Mouse (Mus musculus): Measurements from ENCODE around the gene B230219D22Rik. TPM values are rescaled to one million over a fixed set of nuclear protein-coding genes. Genes with fewer than 3 reads are reported as not detected.

Gene B230219D22Rik
- 3.6 and 5.1 TPM in 2 replicates for polyA plus RNA-seq (2012; rRNA removed)

DNA sequence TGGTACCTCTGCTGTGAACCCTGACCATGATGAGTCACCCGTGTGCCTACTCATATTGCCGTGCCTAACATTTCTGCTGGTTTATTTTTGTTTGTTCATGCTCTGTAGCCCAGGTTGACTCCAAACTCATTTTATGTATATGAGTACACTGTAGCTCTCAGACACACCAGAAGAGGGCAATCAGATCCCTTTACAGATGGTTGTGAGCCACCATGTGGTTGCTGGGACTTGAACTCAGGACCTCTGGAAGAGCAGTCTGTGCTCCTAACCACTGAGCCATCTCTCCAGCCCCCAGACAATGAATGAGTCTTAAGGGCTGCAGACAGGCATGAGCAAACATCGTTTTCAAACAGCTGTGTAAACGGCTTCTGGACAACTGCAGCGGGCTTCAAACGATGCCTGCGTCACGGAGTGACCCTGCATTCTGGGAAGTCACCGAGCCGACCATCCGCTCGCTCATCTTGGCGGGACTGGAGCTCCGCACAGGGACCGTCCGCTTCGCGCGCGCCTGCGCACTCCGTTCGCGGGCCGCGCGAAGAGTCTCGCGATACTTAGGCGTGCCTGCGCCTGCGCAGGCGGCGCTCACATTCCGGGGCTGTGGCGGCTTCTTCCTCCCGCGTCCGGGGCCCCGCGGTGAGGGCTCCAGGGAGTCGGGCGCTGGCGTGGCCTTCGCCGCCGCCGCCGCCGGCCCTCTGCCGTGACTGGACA, at the start of gene B230219D22Rik:
Gene B230219D22Rik (plus strand): TSS at position 590 of the 708 bp plus-strand sequence.

DNA sequence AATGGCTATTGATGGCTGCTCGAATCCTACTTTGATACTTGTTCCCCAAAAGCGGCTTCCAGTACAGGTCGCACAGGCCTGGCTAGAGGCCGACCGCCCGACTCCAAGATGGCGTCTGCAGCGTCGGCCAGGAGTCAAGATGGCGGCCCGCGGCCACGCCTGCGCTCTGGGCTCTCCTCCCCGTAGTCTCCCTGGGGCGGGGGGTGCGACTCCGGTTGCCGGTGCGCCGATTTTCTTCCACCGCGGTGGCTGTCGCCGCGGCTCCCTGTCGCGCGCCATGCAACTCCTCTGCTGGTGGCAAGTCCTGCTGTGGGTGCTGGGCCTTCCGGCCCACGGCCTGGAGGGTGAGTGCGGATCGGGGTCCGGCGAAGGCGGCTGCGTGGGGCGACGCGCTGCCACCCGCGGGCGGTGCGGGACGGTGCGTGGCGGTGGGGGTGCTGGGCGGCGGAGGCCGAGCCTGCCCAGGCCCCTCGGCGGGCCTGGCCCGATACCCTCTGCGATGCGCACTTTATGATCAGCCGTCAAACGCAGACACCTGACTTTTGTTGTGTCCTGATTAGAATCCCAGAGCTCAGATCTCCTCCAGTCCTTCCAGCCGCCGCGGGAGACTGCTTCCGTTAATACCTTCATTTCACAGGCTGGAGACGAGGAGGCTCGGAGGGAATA, 21.7 kb downstream of the B230219D22Rik start, which contains the start of gene Txndc15:
Gene Txndc15 (plus strand): TSS at position 150 of the 666 bp plus-strand sequence.

DNA sequence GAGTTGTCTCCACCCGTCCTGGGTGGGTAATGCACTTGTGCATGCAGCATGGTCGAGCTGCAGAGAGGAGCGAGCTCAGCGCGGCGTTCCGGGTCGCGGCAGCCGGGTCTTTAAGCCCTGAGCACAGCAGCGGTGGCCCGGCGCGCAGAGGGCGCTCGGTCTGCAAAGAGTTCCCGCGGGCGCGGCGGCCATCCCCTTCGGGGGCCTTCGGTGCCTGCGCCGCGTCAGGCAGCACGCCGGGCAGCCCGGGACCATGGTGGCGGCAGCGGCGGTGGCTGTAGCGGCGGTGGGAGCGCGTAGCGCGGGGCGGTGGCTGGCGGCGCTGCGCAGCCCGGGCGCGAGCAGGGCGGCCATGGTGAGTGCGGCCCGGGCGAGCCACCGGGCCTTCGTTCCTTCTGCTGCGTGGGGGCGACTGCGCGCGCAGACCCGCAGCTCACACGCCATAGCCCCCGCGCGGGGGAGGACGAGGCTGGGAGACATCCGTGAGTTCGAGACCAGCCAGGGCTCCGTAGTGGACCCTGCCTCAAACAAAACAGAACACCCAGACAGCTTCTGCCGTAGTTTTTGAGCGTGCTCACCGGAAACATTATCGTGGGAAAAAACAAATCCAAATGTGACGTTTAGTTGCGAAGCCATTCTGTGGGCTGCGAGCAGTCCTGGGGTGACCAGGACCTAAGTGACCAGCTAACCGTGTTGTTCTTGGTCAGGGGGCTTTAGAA, 34.4 kb downstream of the B230219D22Rik start, which contains the start of gene Pcbd2:
Gene Pcbd2 (plus strand): TSS at position 249 of the 719 bp plus-strand sequence.

Other genes starting within 250 kb of the B230219D22Rik start
- 22.8 and 30.1 TPM in 2 replicates for gene Grk6, start 248.1 kb upstream of the B230219D22Rik start, polyA plus RNA-seq (2012; rRNA removed)
- 7.2 and 14.2 TPM in 2 replicates for gene Prr7, start 228.9 kb upstream of the B230219D22Rik start, polyA plus RNA-seq (2012; rRNA removed)
- gene Dbn1, start 205.0 kb upstream of the B230219D22Rik start, polyA plus RNA-seq (2012; rRNA removed) = 25.3 and 45.7 TPM in 2 replicates
- 151 and 166 TPM in 2 replicates for gene Pdlim7, start 179.4 kb upstream of the B230219D22Rik start, polyA plus RNA-seq (2012; rRNA removed)
- gene Dok3, start 163.8 kb upstream of the B230219D22Rik start, polyA plus RNA-seq (2012; rRNA removed) = 4.9 and 8.1 TPM in 2 replicates
- gene Ddx41, start 156.5 kb upstream of the B230219D22Rik start, polyA plus RNA-seq (2012; rRNA removed) = 17.7 and 18.4 TPM in 2 replicates
- gene Fam193b, start 122.0 kb upstream of the B230219D22Rik start, polyA plus RNA-seq (2012; rRNA removed) = 42.6 and 47.6 TPM in 2 replicates
- 35.1 and 36.6 TPM in 2 replicates for gene Tmed9, start 119.4 kb upstream of the B230219D22Rik start, polyA plus RNA-seq (2012; rRNA removed)
- gene B4galt7, start 93.2 kb upstream of the B230219D22Rik start, polyA plus RNA-seq (2012; rRNA removed) = 8.4 and 8.8 TPM in 2 replicates
- 3.0 and 5.5 TPM in 2 replicates for gene Caml, start 70.1 kb upstream of the B230219D22Rik start, polyA plus RNA-seq (2012; rRNA removed)
- 2.4 and 3.5 TPM in 2 replicates for gene Ddx46, start 58.1 kb upstream of the B230219D22Rik start, polyA plus RNA-seq (2012; rRNA removed)
- gene Txndc15, start 21.5 kb downstream of the B230219D22Rik start, polyA plus RNA-seq (2012; rRNA removed) = 13.7 and 20.4 TPM in 2 replicates
- gene Pcbd2, start 34.2 kb downstream of the B230219D22Rik start, polyA plus RNA-seq (2012; rRNA removed) = 10.5 and 14.5 TPM in 2 replicates
- not detected in 2 replicates for gene Catsper3, start 91.4 kb downstream of the B230219D22Rik start, polyA plus RNA-seq (2012; rRNA removed)
- gene Pitx1, start 143.1 kb downstream of the B230219D22Rik start, polyA plus RNA-seq (2012; rRNA removed) = 126 and 285 TPM in 2 replicates